Mouse (Mus musculus) adrenal gland, adult (tissue): ENCODE data around the gene C2cd4c.

ENCODE experiments used
- DNase-seq, 2 experiments: peaks; one replicate each; pipeline ENCODE4 v3.0.0; 2022 to 2023; ENCODE audit warnings: low spot score in 1 of 2; ENCODE audit not compliant: inconsistent age in 2 of 2

The C2cd4c gene

GRCm38 (mm10) chr10:79612192-79613135 is 1.4 kb downstream of the C2cd4c start:
- DNase-seq = no peak

GRCm38 (mm10) chr10:79611296-79611695 is 2.5 kb downstream of the C2cd4c start:
- DNase-seq = no peak

GRCm38 (mm10) chr10:79609276-79609675 is 4.5 kb downstream of the C2cd4c start:
- no peak for DNase-seq

DNA sequence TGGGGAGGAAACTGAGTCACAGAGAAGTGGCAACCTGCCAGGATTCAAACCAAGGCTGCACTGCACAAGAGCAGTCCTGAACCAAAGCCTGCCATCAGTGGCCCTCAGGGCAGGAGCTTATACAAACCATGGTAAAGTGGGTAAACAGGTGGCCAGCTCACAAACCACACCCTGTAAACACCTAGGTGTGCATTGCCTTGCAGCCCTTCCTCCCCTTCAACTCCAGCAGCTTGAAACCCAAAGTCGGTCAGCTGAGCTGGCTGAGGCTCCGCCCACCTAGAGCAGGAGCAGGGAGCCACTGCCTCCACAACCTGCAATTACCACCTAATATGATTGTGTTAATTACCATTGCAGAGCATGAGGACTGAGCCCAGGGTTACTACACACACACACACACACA is 5.9 kb downstream of the C2cd4c start:
- DNase-seq = no peak

DNA sequence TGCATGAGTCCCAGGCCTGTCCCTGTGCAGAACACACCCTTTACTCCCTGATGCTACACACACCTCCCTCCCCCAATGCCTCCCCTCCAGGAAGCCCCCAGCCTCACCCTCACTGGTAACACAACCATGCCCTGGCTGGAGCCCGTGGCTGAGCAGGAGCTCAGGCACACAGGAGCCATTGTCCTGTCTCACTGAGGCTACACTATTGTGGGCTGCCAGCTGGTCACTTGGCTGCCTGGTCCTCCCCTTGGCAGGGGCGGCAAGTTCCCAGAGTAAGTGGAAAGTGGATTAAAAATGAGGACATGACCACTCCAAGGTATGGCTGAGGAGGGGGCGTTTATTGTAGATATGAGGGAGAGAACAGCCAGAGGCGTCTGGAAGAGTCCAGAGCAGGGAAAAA is 7.3 kb downstream of the C2cd4c start:
- DNase-seq = no peak

DNA sequence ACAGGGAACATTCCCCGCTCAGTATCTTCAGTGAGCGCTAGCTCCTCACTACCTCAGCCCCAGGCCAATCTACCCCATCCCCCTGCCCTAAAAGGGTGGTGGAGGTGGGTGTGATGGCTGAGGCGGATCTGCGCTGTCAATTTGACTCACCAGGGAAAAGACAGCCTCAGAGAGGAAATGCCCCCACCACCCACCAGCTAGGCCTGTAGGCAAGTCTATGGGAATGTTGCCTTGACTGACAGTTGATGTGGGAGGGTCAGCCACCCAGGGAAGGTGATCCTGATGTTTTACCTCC is 15.9 kb downstream of the C2cd4c start:
- no peak for DNase-seq

DNA sequence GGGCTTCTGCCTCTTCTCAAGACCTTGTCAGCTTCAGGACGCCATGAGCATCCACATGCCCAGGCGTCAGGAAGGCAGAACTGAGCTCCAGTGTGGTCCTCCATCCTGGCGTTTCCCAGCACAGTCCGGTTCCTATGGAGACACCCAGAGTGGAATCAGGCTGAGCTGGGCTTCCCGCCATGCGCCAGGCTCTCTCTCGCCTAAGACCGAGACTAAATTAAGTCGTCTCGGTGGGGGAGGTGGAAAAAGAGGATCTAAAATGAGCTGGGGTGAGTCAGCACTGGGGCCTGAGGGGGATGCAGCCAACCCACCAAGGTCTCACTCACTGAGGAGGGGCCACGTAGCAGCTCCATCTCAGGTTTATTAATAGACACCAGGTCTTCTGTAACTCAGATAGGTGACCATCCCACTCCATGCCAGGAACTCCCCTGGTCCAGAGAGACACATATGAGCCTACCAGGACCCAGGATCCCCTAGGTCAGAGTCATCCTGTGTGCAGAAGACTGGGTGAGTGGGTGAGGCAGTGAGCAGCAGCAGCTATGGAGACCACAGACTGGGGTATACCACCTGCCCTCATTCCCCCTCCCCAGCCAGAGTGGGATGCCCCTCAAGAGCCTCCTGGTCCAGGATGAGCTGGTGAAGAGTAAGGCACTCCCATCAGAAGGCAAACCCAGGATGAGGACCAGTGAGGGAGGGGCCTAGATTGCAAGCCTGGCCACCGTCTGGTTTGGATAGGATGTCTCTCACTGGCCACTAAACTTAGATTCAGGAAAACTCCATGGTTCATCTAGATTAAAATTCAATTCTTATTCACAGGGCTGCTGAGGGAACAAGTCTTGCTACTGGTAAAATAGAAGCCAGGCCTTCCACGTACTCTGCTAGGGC is 16.5 kb downstream of the C2cd4c start:
- DNase-seq = no peak

GRCm38 (mm10) chr10:79595590-79595929 is 18.3 kb downstream of the C2cd4c start:
- no peak for DNase-seq

DNA sequence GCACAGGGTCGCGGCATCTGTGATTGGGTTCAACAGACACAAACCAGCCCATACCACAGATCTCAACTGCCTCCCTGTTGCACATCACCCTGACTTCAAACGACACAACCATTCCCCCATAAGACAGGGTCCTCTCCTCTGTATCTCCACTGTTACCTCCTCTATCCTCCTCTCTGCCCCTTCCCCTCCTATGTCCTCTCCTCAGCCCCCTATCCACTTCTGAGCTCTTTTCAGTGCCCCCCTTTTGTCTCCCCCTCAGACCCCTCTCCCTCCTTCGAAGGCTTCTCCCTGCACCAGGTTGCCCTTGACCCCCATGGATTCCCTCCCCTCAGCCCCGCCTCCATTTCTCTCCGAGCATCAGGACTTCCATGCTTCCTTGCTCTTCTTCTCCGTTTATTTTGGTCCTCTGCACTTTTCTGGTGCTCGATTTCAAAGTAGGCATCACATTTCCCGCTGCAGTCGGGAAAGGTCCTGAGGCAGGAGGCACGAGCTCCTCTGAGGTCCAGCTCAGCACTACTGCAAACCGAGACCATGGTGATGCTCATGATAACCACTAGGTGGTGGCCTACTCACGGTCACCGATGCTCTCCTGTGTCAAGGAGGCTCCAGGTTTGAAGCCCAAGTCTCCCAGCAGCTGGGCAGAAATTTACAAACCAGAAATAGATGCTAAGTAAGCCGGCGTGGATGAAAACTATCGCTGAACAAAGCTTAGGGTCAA is 18.8 kb downstream of the C2cd4c start:
- peak; percentile 52 to 85 for DNase-seq

DNA sequence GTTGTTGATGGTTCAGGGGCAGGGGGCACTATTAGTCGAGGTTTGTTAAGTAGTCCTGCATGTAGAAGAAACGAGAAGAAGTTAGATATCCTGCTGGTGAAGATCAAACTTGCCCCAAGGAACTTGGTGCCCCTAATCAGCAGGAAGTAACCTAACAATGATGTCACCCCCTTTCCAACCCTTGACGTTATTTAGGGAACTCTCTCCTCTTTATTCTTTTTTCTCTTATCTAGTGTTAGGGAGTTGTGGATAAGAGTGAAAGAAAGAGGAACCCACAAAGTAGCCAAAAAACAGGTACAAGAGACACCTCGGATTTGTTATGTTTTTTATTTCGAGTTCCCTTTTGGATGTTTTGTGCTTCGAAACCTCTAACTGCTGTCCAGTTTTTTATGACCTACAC is 19.7 kb downstream of the C2cd4c start:
- DNase-seq = no peak

DNA sequence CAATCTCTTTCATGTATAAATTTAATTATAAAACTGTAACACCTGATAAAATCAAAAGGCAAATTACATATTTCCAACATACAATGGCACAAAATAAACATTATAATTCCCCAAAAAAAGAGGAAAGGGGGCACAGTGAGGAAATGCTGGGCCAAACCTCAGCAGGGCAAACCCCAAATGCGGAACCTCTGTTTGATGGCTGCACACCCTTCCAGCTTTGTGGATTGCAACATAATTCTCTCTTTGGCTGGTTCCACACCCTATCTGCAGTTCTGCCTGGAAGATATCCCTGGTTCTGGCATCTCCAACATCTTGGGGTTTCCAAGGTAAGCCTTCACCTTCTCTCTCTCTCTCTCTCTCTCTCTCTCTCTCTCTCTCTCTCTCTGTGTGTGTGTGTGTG is 23.1 kb downstream of the C2cd4c start:
- DNase-seq = no peak

GRCm38 (mm10) chr10:79587752-79588126 is 26.1 kb downstream of the C2cd4c start:
- DNase-seq = no peak

GRCm38 (mm10) chr10:79587061-79587751 is 26.6 kb downstream of the C2cd4c start, which contains the start of gene Theg:
Theg (minus strand) TSS chr10:79587331.
- DNase-seq = no peak

DNA sequence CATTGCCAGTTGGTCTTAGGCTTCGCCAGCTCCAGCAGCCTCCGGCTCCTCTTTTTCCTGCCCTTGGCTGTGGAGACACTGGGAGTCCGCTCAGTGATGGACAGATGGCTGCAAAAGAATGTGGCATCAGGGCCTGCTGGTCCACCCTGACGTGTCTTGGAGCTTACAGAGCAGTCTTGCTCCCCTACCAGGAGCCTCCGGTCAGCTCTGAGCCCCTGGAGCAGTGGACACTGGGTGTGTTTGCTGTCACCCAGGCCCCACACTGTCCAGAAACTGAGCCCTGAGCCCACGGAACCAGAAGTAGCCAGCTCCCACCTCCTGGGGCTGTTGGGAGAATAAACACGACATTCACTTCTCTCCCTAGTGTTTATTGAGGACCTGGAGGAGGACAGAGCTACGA is 27.6 kb downstream of the C2cd4c start:
- no peak for DNase-seq

GRCm38 (mm10) chr10:79585723-79586122 is 28.1 kb downstream of the C2cd4c start:
- no peak for DNase-seq

DNA sequence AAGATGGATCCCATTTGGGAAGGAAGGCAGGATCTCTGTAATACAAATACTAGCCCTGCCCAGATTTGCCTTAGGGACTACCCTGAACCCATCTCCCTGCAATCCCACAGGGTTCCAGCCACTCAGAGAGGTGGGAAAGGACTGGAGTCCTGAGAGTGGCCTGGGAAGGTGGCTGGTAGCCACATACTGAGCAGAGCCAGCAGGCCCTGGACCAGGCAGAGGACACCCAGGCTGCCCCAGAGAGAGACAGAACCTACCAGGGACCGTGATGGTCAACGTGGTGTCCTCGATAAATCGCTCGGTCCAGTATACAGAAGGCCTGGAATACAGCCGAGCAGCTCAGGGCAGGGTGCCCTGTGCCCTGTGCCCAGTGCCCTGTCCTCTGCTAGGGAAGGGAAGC is 28.7 kb downstream of the C2cd4c start:
- no peak for DNase-seq

- no peak for DNase-seq
Measured at GRCm38 (mm10) chr10:79584426-79584825, 29.4 kb downstream of the C2cd4c start.

DNA sequence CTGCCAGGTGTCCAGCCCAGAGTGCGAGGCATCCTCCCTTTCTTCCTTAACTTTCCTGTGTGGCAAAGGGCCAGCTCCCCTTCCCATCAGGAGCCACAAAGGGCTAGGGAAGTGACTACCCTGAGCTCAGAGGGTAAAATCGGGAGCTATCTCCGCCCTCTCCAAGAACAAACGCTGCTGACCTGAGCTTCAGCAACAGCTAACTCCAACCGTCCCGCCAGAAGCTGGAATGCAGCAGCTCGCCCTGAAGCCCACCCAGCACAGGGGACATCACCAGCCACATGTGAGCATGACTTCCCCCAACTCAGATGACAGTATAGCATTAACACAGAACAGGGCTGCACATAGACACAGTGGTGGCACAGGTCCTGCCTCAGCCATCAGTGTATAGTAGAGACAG is 29.8 kb downstream of the C2cd4c start:
- DNase-seq = no peak

- DNase-seq = no peak
Measured at GRCm38 (mm10) chr10:79581501-79581900, 32.3 kb downstream of the C2cd4c start.

DNA sequence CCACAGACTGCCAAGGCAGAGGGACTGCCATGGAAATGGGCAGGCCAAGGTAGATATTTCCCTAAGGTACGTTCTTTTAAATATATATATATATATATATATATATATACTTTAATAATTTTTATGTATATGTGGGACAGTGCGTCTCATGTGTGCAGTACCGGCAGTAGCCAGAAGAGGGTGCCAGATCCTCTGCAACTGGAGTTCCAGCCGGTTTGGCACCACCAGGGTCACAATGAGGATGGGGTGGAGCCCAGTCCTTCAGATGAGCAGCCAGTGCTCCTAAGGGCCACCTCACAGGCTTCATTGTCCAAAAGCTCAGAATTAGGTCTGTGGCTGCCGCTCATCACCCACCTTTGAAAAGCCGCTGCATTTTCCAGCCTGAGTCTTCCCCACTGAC is 33.0 kb downstream of the C2cd4c start:
- DNase-seq = peak in 1 of 2 experiments; percentile 45

DNA sequence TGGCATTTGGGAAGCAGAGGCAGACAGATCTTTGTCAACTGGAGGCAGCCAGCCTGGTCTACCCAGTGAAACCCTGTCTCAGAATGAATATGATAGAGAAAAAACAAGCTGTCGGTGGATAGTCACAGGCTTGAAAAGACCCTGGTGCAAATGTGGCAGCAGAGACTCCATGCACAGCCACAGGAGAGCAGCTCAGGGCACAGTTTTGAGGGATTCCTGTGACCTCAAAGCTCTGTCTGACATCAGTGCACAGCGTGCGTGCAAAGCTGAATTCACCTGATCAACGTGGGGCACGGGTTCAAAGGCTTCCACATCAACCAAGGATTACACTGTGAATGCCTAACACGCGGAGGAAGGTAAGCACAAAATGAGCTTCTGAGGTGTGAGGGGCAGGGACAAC is 33.5 kb downstream of the C2cd4c start:
- no peak for DNase-seq
